Mouse (Mus musculus): Measurements from ENCODE around the gene Cyp39a1. TPM values are rescaled to one million over a fixed set of nuclear protein-coding genes. Genes with fewer than 3 reads are reported as not detected.
A peak's percentile ranks its signal among the peaks of the same experiment; 100 is the strongest.

Gene Cyp39a1
- polyA plus RNA-seq, 1 experiment: 6.4 TPM

DNA sequence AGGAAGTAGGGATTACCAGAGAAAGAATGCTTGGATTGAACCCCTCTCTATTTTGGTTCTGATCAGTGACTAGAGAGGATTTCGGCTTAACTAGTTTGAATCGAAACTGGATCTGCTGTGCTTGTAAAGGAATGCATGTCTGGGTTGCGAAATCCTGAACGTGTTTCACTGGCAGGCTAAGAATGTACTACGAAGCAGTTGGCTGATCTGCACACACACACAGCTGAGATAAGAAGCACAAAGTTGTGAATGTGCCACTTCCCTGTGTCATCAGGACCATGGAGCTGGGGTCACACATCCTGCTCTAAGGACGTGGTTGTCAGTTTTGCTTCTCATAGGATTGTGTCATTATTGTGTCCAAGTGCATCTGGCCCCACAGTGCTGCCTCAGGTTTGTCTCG, 22.9 kb upstream of the Cyp39a1 start:
- H3K4me3 ChIP-seq (ENCODE audit: insufficient read depth, low read length): no peak overlapping the region
- 0 out of 2 replicates have a peak, but pooled peaks cover 3% of the 10 kb centered on the region for H3K4me1 ChIP-seq (ENCODE audit: control insufficient read depth, insufficient read depth, low read length)
- H3K27ac ChIP-seq (ENCODE audit: insufficient read depth, low read length): no peak overlapping the region
- TF ChIP-seq POLR2A (IDR thresholded peaks at IDR 0.05; ENCODE audit: low read depth, low read length) (no peak), CTCF (IDR thresholded peaks at IDR 0.05; ENCODE audit: borderline replicate concordance, insufficient read depth, low read length) (no peak)

DNA sequence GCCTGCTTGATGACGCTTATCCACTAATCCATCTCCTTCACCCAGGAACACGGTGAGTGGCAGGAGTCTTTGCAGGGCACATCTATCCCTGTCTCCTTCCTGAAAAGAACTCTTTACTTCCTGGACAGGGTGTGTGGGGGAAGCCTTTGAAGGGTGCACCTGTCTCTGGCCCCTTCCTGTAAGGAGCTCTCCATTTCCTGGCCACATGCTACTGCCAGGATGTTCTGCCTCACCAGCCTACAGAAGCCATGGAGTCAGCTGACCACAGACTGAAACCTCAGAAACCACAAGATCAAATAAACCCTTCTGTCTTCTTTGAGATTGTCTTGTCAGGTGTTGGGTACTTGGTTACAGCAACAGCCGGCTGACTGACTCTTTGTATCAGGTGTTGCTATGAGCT, 22.1 kb upstream of the Cyp39a1 start:
- H3K4me3 ChIP-seq (ENCODE audit: insufficient read depth, low read length): no peak overlapping the region
- H3K27ac ChIP-seq (ENCODE audit: insufficient read depth, low read length): no peak overlapping the region
- TF ChIP-seq POLR2A (IDR thresholded peaks at IDR 0.05; ENCODE audit: low read depth, low read length) (no peak), CTCF (IDR thresholded peaks at IDR 0.05; ENCODE audit: borderline replicate concordance, insufficient read depth, low read length) (no peak)
- H3K4me1 ChIP-seq (ENCODE audit: control insufficient read depth, insufficient read depth, low read length): 0 out of 2 replicates have a peak, but pooled peaks cover 3% of the 10 kb centered on the region

DNA sequence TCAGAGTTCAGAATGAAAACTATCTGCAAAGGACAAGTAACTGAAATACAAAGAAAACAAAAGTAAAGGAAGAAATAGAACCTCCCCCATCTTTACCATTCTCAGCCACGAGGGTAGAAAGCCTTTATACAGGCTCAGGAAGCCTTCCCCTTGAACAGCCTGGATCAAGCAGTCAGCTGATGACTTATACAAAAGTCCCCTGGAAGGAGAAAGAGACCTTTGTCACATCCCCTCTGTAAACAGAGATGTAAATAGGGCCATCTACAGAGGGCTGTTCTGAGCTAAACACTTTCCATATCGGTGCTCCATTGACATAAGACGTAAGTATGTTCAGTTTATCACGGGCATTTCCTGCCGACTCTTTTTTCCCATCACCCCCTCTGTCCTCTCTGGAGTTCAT, 20.3 kb upstream of the Cyp39a1 start:
- H3K27ac ChIP-seq (ENCODE audit: insufficient read depth, low read length): no peak overlapping the region
- H3K4me1 ChIP-seq (ENCODE audit: control insufficient read depth, insufficient read depth, low read length): 0 out of 2 replicates have a peak, but pooled peaks cover 3% of the 10 kb centered on the region
- no peak for TF ChIP-seq POLR2A (IDR thresholded peaks at IDR 0.05; ENCODE audit: low read depth, low read length)
- TF ChIP-seq CTCF (IDR thresholded peaks at IDR 0.05; ENCODE audit: borderline replicate concordance, insufficient read depth, low read length): no peak
- no peak overlapping the region for H3K4me3 ChIP-seq (ENCODE audit: insufficient read depth, low read length)

DNA sequence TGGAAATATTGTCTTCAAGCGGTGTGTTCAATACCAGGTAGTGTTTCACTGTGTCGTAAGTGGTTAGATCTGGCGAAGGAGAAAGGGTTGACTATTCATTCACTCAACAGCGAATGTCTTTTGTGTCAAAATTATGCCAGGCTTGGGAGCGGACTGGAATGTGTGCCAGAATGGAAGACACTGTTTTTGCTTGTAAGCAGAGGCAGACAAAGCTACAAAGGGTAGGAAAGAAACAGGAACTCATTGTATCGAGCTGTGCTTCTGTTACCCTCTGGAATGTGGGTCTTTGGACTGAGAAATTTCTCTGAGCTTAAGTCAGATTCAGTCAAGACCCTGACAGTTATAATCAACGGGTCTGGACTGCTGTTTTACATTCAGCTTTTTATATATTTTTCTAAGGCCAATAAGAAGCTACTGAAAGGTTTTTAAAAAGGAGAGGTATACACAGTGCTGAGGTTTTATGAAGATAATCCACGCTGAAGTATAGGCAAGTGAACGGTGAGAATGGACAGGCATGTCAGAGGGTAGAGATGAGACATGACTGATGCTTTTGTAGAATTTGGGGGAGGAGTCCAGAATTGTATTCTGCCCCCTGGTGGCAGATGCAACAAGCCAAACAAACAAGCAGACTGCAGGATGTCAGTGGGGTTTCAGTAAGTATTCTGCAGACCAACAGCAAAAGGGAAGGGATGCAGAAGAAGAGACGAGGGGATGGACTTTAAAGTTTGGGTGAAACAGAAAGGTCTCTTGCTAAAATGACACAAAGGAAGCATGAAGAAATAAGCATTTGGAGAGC, 17.4 kb upstream of the Cyp39a1 start:
- no peak for TF ChIP-seq POLR2A (IDR thresholded peaks at IDR 0.05; ENCODE audit: low read depth, low read length)
- TF ChIP-seq CTCF (IDR thresholded peaks at IDR 0.05; ENCODE audit: borderline replicate concordance, insufficient read depth, low read length): no peak

DNA sequence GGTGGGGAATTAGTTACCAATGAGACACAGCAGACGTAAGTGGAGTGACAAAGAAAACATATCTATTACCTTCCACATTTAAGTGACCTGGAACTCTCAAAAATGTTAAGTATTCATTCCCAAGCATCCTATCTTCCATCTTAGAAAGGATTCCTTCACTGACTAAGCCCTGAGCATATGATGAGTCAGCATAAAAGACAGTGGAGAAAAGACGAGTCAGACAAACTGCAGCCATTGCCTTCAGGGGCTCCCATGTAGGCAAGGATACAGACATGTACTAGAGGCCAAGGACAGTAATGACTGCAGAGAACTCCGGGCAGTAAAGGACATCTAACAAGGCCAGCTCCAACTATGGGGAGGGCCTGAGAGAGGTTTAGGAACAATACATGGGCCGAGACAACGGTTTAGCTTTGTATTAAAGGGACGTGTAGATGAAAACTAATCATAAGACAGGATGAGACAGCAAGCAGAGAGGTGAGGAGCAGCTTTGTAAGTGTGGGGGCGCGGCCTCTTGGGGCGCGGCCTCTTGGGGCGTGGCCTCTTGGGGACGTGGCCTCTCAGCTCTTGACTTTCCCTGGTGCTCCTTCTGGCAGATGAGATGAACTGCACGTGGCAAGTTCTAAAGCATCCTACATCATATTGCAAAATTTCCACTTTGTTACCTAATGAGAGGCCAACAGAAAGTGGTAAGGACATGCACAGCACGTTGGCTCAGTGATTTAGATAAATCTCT, 15.7 kb upstream of the Cyp39a1 start:
- Histone ChIP-seq H3K4me1 (ENCODE audit: control insufficient read depth, insufficient read depth, low read length) (no peaks in the 10 kb centered on the region), H3K27ac (ENCODE audit: insufficient read depth, low read length) (no peak overlapping the region), H3K4me3 (ENCODE audit: insufficient read depth, low read length) (no peak overlapping the region)
- no peak for TF ChIP-seq POLR2A (IDR thresholded peaks at IDR 0.05; ENCODE audit: low read depth, low read length)
- TF ChIP-seq CTCF (IDR thresholded peaks at IDR 0.05; ENCODE audit: borderline replicate concordance, insufficient read depth, low read length): no peak

More for the DNA sequence above, 17.4 kb upstream of the Cyp39a1 start:
- H3K27ac ChIP-seq (ENCODE audit: insufficient read depth, low read length): no peak overlapping the region
- H3K4me1 ChIP-seq (ENCODE audit: control insufficient read depth, insufficient read depth, low read length): no peaks in the 10 kb centered on the region
- no peak overlapping the region for H3K4me3 ChIP-seq (ENCODE audit: insufficient read depth, low read length)

DNA sequence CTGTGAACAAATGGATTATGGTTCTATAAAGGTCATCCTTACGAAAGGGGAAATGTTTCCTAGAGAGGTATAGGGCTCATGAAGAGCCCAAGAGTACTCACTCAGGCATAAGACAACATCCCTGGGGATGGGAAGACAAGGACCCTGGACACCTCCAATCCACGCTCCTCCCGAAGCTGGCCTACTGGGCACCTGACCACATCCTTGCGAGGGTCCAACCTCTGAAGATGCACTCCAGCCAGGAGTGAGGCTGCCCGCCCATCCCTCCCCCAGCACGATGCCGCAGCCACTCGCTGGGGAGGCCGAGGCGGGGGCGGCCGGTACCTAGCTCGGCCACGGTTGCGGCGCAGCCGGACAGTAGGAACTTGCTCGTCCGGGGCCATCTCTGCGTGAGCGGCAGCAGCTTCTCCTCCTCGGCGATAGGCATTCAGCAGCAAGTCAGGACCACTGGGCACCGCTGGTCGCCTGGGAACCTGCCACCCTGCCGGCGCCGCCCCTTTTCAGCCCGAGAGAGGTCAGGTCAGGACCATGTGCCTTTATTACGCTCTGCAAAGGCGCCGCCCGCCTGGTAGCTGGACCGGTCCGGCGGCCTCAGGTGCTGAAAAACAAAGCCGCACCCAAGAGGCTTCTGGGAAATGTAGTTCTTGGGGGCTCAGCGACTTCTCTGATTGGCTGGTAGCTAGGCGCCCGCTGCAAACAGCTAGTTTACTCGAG, 492 bp upstream of the Cyp39a1 start, which contains the start of gene Slc25a27:
Gene Slc25a27, minus strand, starts transcription at position 639 of the 714 bp plus-strand sequence.
- H3K4me3 ChIP-seq (ENCODE audit: insufficient read depth, low read length): peak within 1 kb of the TSS; percentile 80
- no peak within 1 kb of the TSS for H3K27ac ChIP-seq (ENCODE audit: insufficient read depth, low read length)
- TF ChIP-seq POLR2A (IDR thresholded peaks at IDR 0.05; ENCODE audit: low read depth, low read length) (no peak), CTCF (IDR thresholded peaks at IDR 0.05; ENCODE audit: borderline replicate concordance, insufficient read depth, low read length) (no peak)
- H3K4me1 ChIP-seq (ENCODE audit: control insufficient read depth, insufficient read depth, low read length): no peaks in the 10 kb centered on the region

DNA sequence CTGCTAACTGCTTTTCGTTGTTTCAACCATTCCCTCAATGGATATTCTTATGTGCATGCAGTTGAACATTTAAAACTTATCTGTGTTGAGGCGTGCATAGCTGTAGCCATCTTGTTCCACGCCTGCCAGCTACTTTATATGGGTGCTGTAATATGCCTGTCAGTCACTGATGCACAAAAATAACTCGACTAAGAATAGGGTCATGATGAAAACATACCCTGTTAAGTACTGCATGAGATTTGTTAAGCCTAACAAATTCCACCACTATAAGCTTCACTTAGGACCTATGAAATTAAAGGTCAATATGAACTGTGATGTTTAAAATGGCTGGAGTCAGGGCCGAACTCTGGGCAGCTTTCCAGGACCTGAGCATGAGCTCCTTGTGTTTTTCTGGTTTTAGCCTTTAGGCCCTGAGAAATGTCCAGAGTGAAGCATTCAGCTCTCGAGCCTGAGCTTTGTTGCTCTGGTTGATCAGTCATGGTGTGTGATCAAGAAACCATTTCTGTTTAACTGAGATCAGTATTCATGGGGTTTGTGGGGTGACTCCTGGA, 2.0 kb downstream of the Cyp39a1 start:
- no peak overlapping the region for H3K27ac ChIP-seq (ENCODE audit: insufficient read depth, low read length)
- TF ChIP-seq CTCF (IDR thresholded peaks at IDR 0.05; ENCODE audit: borderline replicate concordance, insufficient read depth, low read length): no peak
- no peak for TF ChIP-seq POLR2A (IDR thresholded peaks at IDR 0.05; ENCODE audit: low read depth, low read length)
- no peaks in the 10 kb centered on the region for H3K4me1 ChIP-seq (ENCODE audit: control insufficient read depth, insufficient read depth, low read length)
- H3K4me3 ChIP-seq (ENCODE audit: insufficient read depth, low read length): no peak overlapping the region

DNA sequence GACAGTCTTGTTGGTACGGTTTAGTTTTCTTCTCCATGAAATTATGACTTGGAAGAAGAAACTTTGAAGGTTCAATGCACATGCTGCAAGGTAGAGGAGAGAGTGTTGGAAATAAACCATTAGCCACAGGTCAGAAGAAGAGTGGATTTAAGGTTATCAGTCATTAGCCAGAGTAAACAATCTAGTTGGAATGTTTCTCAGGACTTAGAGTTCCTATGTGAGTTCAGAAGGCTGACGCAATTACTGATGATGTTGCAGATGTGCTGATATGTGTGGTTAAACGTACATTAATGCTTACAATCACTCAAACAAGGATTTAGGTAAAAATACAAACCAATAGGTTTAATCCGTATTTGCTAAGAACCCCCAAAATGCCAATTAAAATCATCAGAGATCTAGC, 4.7 kb downstream of the Cyp39a1 start:
- no peak overlapping the region for H3K27ac ChIP-seq (ENCODE audit: insufficient read depth, low read length)
- no peak for TF ChIP-seq CTCF (IDR thresholded peaks at IDR 0.05; ENCODE audit: borderline replicate concordance, insufficient read depth, low read length)
- TF ChIP-seq POLR2A (IDR thresholded peaks at IDR 0.05; ENCODE audit: low read depth, low read length): no peak
- H3K4me1 ChIP-seq (ENCODE audit: control insufficient read depth, insufficient read depth, low read length): no peaks in the 10 kb centered on the region
- no peak overlapping the region for H3K4me3 ChIP-seq (ENCODE audit: insufficient read depth, low read length)

DNA sequence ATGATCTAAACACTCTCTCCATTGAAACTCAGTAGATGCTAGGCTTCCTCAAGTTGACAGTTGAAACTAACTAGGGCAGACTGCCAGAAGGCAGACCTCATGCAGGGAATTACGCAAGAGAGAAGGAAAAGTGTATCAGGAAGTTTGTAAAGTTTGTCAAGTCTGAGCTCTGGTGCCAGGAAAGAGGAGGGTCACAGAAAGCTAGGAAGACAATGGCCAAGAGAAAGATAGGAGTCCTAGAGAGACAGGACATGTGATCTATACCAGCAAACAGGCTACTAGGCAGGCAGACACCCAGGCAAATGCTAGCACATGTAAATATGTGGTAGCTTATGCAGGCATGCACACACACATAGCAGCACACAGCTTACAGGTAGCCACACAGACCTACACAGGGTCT, 8.0 kb downstream of the Cyp39a1 start:
- Histone ChIP-seq H3K27ac (ENCODE audit: insufficient read depth, low read length) (no peak overlapping the region), H3K4me1 (ENCODE audit: control insufficient read depth, insufficient read depth, low read length) (no peaks in the 10 kb centered on the region), H3K4me3 (ENCODE audit: insufficient read depth, low read length) (no peak overlapping the region)
- no peak for TF ChIP-seq CTCF (IDR thresholded peaks at IDR 0.05; ENCODE audit: borderline replicate concordance, insufficient read depth, low read length)
- no peak for TF ChIP-seq POLR2A (IDR thresholded peaks at IDR 0.05; ENCODE audit: low read depth, low read length)
